Mouse (Mus musculus) gastrocnemius, postnatal 10 days (tissue): ENCODE results near the gene Eras. TPM values are rescaled to one million over a fixed set of nuclear protein-coding genes. Genes with fewer than 3 reads are reported as not detected.
"Not testable (repeated sequence)": the region's sequence is repeated elsewhere in the genome, so short reads cannot be mapped to it uniquely, and the experiment has no call there.

Experiments used
- DNase-seq: peaks from one replicate; pipeline ENCODE4 v3.0.0; 2021; ENCODE audit warnings: mixed read lengths
- total RNA-seq, 2 experiments: library from RNA; stranded (reverse); gene quantifications; 2 replicates each; pipeline ENCODE4 v1.2.3; 2021

Eras gene
- total RNA-seq, 2 experiments from 2014 or later, result not detected

DNA sequence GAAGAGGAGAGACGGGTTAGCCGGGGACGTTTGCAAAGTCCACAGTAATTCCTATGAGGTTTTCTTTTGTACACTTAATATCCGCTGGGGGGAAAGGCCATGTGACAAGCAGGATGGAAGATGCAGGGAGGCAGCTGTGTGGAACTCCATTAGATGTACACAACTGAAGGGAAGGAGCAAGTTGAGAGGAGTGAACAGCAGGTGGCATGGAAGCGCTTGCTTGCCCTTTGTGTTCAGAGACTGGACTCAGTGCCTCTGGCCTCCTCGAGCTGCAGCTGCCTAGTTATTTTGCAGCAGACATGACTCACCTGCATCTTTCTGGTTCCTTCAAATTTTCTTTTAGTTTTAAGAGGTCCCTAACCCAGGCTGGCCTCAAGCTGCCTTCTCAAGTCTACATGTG lies 17.9 kb downstream of the Eras start:
- DNase-seq, result no peak

DNA sequence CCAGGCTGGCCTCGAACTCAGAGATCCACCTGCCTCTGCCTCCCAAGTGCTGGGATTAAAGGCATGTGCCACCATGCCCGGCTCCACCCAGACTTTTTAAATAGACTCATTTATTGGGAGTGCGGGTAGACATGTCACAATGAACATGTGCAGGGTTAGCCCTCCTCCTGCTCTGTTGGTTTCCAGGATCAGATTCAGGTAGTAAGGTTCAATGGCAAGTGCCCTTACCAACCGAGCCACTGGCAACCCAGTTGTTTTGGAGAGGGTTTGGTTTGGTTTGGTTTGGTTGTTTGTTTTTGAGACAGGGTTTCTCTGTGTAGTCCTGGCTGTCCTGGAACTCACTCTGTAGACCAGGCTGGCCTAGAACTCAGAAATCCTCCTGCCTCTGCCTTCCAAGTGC lies 19.2 kb downstream of the Eras start, which contains the start of gene Gm10490:
Gene Gm10490 (plus strand): TSS at position 301 of the 400 bp plus-strand sequence.
- DNase-seq, result not testable (repeated sequence)

DNA sequence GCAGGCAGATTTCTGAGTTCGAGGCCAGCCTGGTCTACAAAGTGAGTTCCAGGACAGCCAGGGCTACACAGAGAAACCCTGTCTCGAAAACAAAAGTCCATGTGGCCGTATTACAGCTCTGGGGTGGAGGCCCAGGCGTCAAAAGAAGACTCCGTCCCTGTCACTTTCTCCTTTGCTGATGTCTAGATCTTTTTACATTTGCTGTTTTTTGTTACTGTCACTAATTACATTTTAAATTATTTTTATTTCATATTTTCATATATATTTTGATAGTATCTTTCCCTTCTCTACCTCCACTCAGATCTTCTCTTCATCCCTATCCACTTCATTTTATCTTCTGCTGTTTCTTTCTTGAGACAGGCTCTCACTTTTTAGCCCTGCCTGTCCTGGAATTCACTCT lies 20.7 kb downstream of the Eras start, which contains the start of gene Gm10491:
Gene Gm10491 (minus strand): TSS at position 101 of the 400 bp plus-strand sequence.
- DNase-seq, result no peak

DNA sequence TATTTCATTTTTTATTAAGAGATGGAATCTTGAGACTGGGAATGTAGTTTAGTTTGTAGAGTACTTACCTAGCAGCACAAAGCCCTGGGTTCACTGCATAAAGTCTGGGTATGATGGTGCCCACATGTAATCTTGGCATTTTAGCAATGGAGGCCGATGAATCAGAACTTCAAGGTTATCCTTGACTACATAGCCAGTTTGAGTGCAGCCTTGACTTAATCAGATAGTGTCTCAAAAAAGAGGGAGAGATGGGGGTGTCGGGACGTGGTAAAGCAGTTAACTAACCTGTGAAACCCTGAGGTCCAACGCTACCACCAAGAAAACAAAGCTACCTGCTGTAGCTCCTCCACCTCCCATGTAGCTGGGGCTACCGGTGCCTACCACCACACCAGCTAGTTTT lies 24.0 kb downstream of the Eras start:
- DNase-seq, result no peak

DNA sequence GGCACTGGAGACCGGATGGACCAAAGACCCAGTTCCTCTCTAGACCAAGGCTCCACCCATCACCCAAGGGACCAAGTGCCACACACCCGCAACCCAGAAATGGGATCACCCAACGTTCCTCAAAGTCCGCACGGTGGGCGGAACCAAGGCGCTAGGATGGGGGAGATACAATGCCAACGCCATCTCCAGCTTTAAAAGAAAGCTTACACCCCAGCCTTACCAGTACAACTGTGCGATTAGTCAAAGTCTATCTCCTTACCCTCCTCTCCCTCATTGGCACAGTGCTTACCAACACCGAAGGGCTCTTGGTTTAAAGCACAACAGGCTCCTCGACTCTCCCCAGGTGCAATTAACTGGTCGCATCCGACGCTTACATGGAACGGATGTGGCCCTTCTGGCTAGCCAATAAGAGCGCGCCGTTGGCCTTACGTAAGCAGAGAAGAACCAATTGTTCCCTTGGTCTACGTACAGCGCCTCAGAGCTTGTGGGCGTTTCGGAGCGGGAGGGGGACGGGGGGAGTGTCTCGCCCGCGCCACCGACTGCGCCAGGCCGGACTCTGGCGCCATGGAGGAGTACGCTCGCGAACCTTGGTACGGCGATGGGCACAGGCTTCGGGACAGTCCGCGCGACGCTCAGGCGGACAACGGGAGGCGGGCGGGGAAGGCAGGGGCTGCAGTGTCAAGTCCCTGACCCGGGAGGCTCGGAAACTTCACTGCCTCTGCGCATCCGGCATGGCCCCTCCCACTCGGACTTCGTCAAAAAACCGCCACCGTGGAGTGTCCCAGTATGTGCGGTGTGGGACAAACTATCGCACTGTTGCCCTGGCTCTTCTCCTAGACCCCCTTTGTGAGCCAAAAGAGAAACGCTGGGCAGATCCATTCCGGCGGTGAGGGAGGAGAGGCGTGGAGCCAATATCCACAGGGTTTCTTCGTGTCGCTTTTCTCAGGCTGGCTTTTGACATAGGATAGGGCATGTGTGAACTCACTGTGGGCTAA lies 29.2 kb downstream of the Eras start, which contains the start of the genes Pqbp1 and Timm17b:
Gene Pqbp1 (minus strand): TSS at position 390 of the 995 bp plus-strand sequence.
Gene Timm17b (plus strand): TSS at position 478 of the 995 bp plus-strand sequence.
- DNase-seq, result peak; percentile 75

DNA sequence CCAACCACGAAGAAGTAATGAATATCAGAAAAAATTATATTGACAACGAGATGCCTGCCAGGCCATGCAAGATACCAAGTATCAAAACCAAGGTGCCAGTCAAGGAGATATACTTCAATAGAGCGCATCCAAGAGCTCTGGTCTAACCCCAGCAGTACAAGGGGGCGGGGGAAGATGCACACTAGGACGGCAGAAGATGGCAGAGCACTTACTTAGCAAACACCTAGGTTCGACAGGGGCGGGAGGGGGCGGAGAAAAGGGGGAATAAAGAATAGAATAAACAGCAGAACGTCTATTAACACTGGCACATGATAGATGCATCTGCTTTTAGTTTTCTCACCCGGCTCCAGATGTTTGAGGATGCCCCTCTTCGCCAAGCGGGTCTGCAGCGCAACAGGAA lies 30.2 kb downstream of the Eras start:
- DNase-seq, result no peak

DNA sequence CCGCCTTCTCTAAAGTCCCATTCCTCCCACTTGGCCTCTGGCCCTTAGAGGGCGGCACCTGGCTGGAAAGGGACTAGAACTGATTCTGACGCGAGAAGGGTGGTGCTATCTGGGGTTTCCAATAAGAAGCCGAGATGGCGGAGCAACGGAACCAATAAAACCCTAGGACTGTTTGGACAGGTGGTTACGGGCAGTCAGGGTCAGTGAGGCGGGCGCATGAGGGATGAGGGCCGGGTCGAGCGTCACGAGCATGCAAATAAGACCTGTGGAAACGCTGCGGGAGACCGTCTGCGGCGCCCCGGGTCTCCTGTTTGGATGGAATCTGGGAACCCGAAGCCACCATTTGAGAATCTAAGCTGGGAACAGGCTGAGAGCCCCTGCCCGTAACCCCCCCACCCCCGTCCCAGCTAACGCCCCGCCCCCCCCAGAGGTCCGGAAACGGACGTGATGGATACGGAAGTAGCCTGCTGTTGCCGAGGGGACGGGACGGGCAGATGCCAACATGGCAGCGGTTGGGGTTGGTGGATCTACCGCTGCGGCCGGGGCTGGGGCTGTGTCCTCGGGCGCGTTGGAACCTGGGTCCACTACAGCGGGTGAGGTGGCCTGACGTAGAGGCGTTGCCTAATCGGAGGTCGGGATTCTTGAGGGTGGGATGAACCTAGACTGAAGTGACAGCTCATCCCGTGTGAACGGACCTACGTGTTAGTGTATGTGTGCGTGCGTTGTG lies 44.4 kb downstream of the Eras start, which contains the start of gene Slc35a2:
Gene Slc35a2 (plus strand): TSS at position 188 of the 727 bp plus-strand sequence.
- DNase-seq, result peak; percentile 76

DNA sequence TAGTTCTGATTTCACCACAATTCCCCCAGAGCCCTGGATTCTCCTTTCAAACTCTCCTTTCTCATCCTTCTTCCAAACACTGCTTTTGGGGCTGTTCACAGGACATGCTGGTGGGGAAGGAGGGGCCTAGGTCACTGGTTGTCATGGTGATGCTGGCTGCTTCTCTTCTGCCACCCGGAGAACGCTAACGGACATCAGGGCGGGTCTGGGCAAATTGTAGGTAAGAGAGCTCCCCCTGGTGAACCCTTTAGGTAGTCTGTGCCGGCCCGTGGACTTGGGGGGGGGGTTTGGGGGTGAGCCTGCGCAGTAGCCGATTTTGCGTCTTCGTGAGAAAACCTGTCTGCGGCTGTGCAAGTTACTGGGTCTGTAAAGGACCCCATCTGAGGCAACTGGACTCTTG lies 48.6 kb downstream of the Eras start:
- DNase-seq, result peak; percentile 25

DNA sequence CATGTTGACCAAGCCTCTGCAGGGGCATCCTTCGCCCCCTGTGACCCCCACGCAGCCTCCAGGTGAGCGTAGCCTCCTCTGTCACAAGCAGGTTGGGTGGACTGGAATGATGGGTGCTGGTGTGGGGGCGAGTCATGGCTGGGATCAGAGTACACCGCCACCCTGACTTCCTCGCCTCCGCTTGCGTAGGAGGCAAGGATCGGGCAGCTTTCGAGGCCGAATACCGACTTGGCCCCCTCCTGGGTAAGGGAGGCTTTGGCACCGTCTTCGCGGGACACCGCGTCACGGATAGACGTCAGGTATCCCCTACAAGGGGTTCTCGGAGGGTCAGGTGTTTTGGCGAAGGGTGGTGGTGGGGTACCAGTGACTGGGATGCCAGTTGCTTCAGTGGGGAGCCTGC lies 49.9 kb downstream of the Eras start:
- no peak for DNase-seq

DNA sequence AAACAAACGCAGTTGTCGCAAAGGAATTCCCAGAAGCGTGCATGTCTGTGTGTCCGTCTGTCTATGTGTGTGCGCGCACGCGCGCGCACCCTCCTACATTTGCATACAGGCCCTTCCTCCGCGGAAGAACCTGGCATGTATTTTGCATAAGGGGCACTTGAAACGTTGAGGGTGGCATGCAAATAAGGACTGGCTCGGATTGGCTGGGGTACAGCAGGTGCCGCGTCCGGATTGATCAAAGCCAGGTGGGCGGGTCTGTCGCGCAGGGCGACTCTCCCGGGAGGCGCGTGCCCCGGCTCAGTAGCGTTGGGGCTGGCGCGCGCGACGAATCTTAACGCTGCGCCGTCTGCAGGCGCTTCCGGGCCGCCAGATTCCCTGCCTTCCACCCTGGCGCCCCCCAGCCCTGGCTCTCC lies 50.4 kb downstream of the Eras start, which contains the start of gene Pim2:
Gene Pim2 (plus strand): TSS at position 256 of the 413 bp plus-strand sequence.
- DNase-seq, result peak; percentile 45

Other genes starting within 250 kb of the Eras start
- gene Magix, start 247.4 kb downstream of the Eras start, total RNA-seq, result 1 to 10 TPM; 2.8 to 3.3 TPM
- gene Gpkow, start 231.5 kb downstream of the Eras start, total RNA-seq, result 10 to 100 TPM; 19.6 to 19.8 TPM
- gene Wdr45, start 214.3 kb downstream of the Eras start, total RNA-seq, result 10 to 100 TPM; 19.6 to 24.3 TPM
- not detected for gene Gm45208, start 206.4 kb downstream of the Eras start, total RNA-seq
- 10 to 100 TPM in 1 of 2 experiments, 1 to 10 TPM in 1; 8.5 to 12.5 TPM for gene Praf2, start 200.2 kb downstream of the Eras start, total RNA-seq
- gene Ccdc120, start 177.7 kb downstream of the Eras start, total RNA-seq, result 1 to 10 TPM; 1.0 to 1.5 TPM
- 10 to 100 TPM; 10.5 to 16.7 TPM for gene Tfe3, start 166.0 kb downstream of the Eras start, total RNA-seq
- 10 to 100 TPM; 15.3 to 22.7 TPM for gene Gripap1, start 138.8 kb downstream of the Eras start, total RNA-seq
- gene Kcnd1, start 106.3 kb downstream of the Eras start, total RNA-seq, result 1 to 10 TPM; 1.2 to 1.3 TPM
- gene Otud5, start 87.2 kb downstream of the Eras start, total RNA-seq, result 10 to 100 TPM; 21.3 to 27.8 TPM
- 1 to 10 TPM; 1.1 to 2.4 TPM for gene Pim2, start 50.3 kb downstream of the Eras start, total RNA-seq
- gene Slc35a2, start 44.6 kb downstream of the Eras start, total RNA-seq, result 10 to 100 TPM in 1 of 2 experiments, 1 to 10 TPM in 1; 10.0 to 14.8 TPM
- gene Pqbp1, start 29.3 kb downstream of the Eras start, total RNA-seq, result 10 to 100 TPM; 32.2 to 38.5 TPM
- 10 to 100 TPM; 48.2 to 51.1 TPM for gene Timm17b, start 29.2 kb downstream of the Eras start, total RNA-seq
- not detected for gene Gm10491, start 20.8 kb downstream of the Eras start, total RNA-seq
- gene Gm10490, start 19.1 kb downstream of the Eras start, total RNA-seq, result not detected
- under 1 TPM; 0.16 to 0.52 TPM for gene Pcsk1n, start 8.8 kb downstream of the Eras start, total RNA-seq
- gene Hdac6, start 19.3 kb upstream of the Eras start, total RNA-seq, result 1 to 10 TPM; 6.4 to 8.0 TPM
- gene Gata1, start 49.5 kb upstream of the Eras start, total RNA-seq, result under 1 TPM; 0.12 to 0.41 TPM
- not detected for gene Glod5, start 89.9 kb upstream of the Eras start, total RNA-seq
- 1 to 10 TPM; 6.4 to 8.6 TPM for gene Suv39h1, start 146.2 kb upstream of the Eras start, total RNA-seq
- 1 to 10 TPM; 1.3 to 1.9 TPM for gene Was, start 161.9 kb upstream of the Eras start, total RNA-seq
- gene Wdr13, start 204.3 kb upstream of the Eras start, total RNA-seq, result 10 to 100 TPM; 21.8 to 25.4 TPM
- gene Rbm3, start 217.3 kb upstream of the Eras start, total RNA-seq, result 100 to 1,000 TPM; 291 to 335 TPM
- gene Tbc1d25, start 247.6 kb upstream of the Eras start, total RNA-seq, result 1 to 10 TPM; 3.5 to 3.6 TPM